17 mouse cellular contexts compared by ENCODE assay signal in genomic region chr12:51118781-51119180, GRCm38 (mm10).
DNase-seq lines count a peak whose midpoint lies in the region; ATAC-seq and TF ChIP-seq lines count a peak whose summit lies in the region.
"Had no signal": no experiment of that assay in that cellular context is flagged by ENCODE, and none has a peak within 500 bp of the region (broad histone marks: within the 10 kb centered on the region; RNA-seq: fewer than 3 reads in every experiment).

No protein-coding gene starts in this region.

- H3K4me3 ChIP-seq in hindbrain, embryonic 14.5 days (replicated peaks; ENCODE audit: low read length): no peak overlapping the region
- no peak overlapping the region for H3K4me3 ChIP-seq in hindbrain, embryonic 13.5 days
- no peak overlapping the region for H3K4me3 ChIP-seq in left cerebral cortex, adult 2 months
- no peak overlapping the region for H3K4me3 ChIP-seq in cortical plate, adult 2 months (ENCODE audit: insufficient read depth, low read length)
- H3K4me3 ChIP-seq in forebrain, embryonic 16.5 days (replicated peaks; ENCODE audit: low read length): no peak overlapping the region
- H3K4me3 ChIP-seq: gastrocnemius, adult 2 months; limb, embryonic 13.5 days; liver, embryonic 15.5 days; midbrain, embryonic 10.5 days had no signal

- TF ChIP-seq POLR2A in cortical plate, adult 2 months (IDR thresholded peaks at IDR 0.05; ENCODE audit: extremely low read depth, insufficient read depth, low read length): no peak

- no peak for ATAC-seq in hindbrain, embryonic 14.5 days (ENCODE audit: low FRiP score)
- no peak for ATAC-seq in hindbrain, embryonic 13.5 days (ENCODE audit: low FRiP score)
- no peak for ATAC-seq in forebrain, embryonic 16.5 days
- ATAC-seq: inflammation-experienced regulatory T-cells, adult 6 months had no signal

- WGBS in hindbrain, embryonic 14.5 days: 84% methylated on average over 10 of the region's 10 CpGs
- WGBS in hindbrain, embryonic 13.5 days: 93% methylated on average over 10 of the region's 10 CpGs
- WGBS in forebrain, embryonic 16.5 days: 37% methylated on average over 10 of the region's 10 CpGs

- intact Hi-C loops in left cerebral cortex, adult 2 months (cut with DNase I): loop anchor here (1.0 to 10.0 kb wide), 8 partner anchors 25 to 1741 kb away; no protein-coding TSS in a partner anchor
- intact Hi-C loops in left cerebral cortex, postnatal 36 days (cut with DNase I): no loop called here

- no peaks in the 10 kb centered on the region for H3K9me3 ChIP-seq in hindbrain, embryonic 14.5 days (ENCODE audit: control insufficient read depth, low read length)
- no peaks in the 10 kb centered on the region for H3K9me3 ChIP-seq in hindbrain, embryonic 13.5 days
- H3K9me3 ChIP-seq in forebrain, embryonic 16.5 days (ENCODE audit: control insufficient read depth, low read length): no peaks in the 10 kb centered on the region
- H3K9me3 ChIP-seq: limb, embryonic 13.5 days; midbrain, embryonic 10.5 days had no signal

- DNase-seq in hindbrain, embryonic 14.5 days (ENCODE audit: low spot score): no peak
- no peak for DNase-seq in left cerebral cortex, adult 2 months (ENCODE audit: extremely low spot score in 1 of 2, low spot score in 2 of 2)
- DNase-seq in left cerebral cortex, postnatal 36 days (ENCODE audit: low spot score in 2 of 2): no peak
- no peak for DNase-seq in heart, adult 9 months (ENCODE audit: low spot score in 2 of 2)
- DNase-seq: embryo, embryonic 11 days; gastrocnemius, adult 2 months; heart, postnatal 10 days; kidney, adult 9 months had no signal

- H3K27ac ChIP-seq in hindbrain, embryonic 14.5 days: peak overlapping the region; percentile 72
- H3K27ac ChIP-seq in hindbrain, embryonic 13.5 days: no peak overlapping the region; the same call in 1 of the 2 replicates
- H3K27ac ChIP-seq in left cerebral cortex, adult 2 months: peak overlapping the region; percentile 85
- H3K27ac ChIP-seq in cortical plate, adult 2 months (ENCODE audit: insufficient read depth, low read length): peak overlapping the region; percentile 63
- peak overlapping the region; percentile 91 for H3K27ac ChIP-seq in forebrain, embryonic 16.5 days (ENCODE audit: low read length)
- H3K27ac ChIP-seq: gastrocnemius, adult 2 months; limb, embryonic 13.5 days; liver, embryonic 15.5 days; macrophage; midbrain, embryonic 10.5 days had no signal

- no peak overlapping the region for H3K9ac ChIP-seq in hindbrain, embryonic 14.5 days
- H3K9ac ChIP-seq in hindbrain, embryonic 13.5 days: no peak overlapping the region
- no peak overlapping the region for H3K9ac ChIP-seq in forebrain, embryonic 16.5 days (replicated peaks; ENCODE audit: low read depth, low read length)
- H3K9ac ChIP-seq: limb, embryonic 13.5 days; liver, embryonic 15.5 days had no signal

- no peak overlapping the region for H3K4me2 ChIP-seq in hindbrain, embryonic 14.5 days (replicated peaks)
- no peak overlapping the region for H3K4me2 ChIP-seq in hindbrain, embryonic 13.5 days
- peak overlapping the region; percentile 36; the same call in 1 of the 2 replicates for H3K4me2 ChIP-seq in forebrain, embryonic 16.5 days (ENCODE audit: low read length)
- H3K4me2 ChIP-seq: heart, embryonic 11.5 days; limb, embryonic 13.5 days; liver, embryonic 15.5 days had no signal

- H3K27me3 ChIP-seq in hindbrain, embryonic 14.5 days (ENCODE audit: control insufficient read depth, insufficient read depth, low read length): no peaks in the 10 kb centered on the region
- no peaks in the 10 kb centered on the region for H3K27me3 ChIP-seq in hindbrain, embryonic 13.5 days
- no peaks in the 10 kb centered on the region for H3K27me3 ChIP-seq in forebrain, embryonic 16.5 days (replicated peaks; ENCODE audit: control insufficient read depth, insufficient read depth, low read length)
- H3K27me3 ChIP-seq: limb, embryonic 13.5 days; liver, embryonic 15.5 days had no signal

- H3K36me3 ChIP-seq in hindbrain, embryonic 14.5 days (replicated peaks; ENCODE audit: control insufficient read depth, insufficient read depth): no peaks in the 10 kb centered on the region
- no peaks in the 10 kb centered on the region for H3K36me3 ChIP-seq in hindbrain, embryonic 13.5 days
- H3K36me3 ChIP-seq in forebrain, embryonic 16.5 days (ENCODE audit: control insufficient read depth, insufficient read depth): no peaks in the 10 kb centered on the region
- H3K36me3 ChIP-seq: limb, embryonic 13.5 days; liver, embryonic 15.5 days; midbrain, embryonic 10.5 days had no signal

- H3K4me1 ChIP-seq in hindbrain, embryonic 14.5 days (replicated peaks; ENCODE audit: control insufficient read depth, insufficient read depth, low read length): no peaks in the 10 kb centered on the region
- no peaks in the 10 kb centered on the region for H3K4me1 ChIP-seq in hindbrain, embryonic 13.5 days (replicated peaks)
- peaks cover 8% of the 10 kb centered on the region for H3K4me1 ChIP-seq in cortical plate, adult 2 months (ENCODE audit: control insufficient read depth, insufficient read depth, low read length)
- H3K4me1 ChIP-seq in forebrain, embryonic 16.5 days (replicated peaks; ENCODE audit: control insufficient read depth, insufficient read depth, low read length): peaks cover 17% of the 10 kb centered on the region
- H3K4me1 ChIP-seq: limb, embryonic 13.5 days; liver, embryonic 15.5 days; midbrain, embryonic 10.5 days had no signal

- TF ChIP-seq CTCF in left cerebral cortex, adult 2 months (IDR thresholded peaks at IDR 0.05): no peak
- TF ChIP-seq CTCF in cortical plate, adult 2 months (IDR thresholded peaks at IDR 0.05; ENCODE audit: extremely low read depth, insufficient read depth, low read length): no peak
